Mouse (Mus musculus): ENCODE data around the gene Zfp13. TPM values are rescaled to one million over a fixed set of nuclear protein-coding genes. Genes with fewer than 3 reads are reported as not detected.

Gene Zfp13
- total and polyA plus RNA-seq, 2 experiments from 2014 or later, result 5.3 to 18.5 TPM

DNA sequence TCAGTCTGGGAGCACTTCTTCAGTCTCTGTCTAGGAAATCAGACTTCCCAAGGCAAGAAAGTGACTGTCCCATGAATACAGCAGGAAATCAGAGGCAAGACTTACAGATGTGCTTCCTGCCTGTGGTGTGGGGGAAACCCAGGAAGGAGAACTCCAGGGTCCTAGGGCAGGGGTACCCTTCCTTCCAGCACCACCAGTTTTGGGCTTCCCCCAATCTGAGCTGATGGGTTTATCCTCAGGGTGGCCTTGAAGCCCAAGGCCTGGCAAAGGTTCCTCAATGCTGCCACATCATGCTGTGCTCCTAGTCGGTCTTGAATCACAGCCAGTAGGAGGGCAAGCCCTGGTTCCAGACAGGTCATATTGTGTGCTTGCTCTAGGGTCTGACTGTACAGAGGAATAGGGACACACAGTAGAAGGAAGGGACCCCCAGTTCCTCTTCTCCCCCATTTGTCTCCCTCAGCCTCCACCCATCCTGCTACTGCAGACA lies 45.6 kb downstream of the Zfp13 start:
- Histone ChIP-seq H3K9ac (replicated peaks; ENCODE audit: low read depth, low read length) (no peak overlapping the region), H3K27me3 (ENCODE audit: control insufficient read depth, insufficient read depth, low read length) (no peaks in the 10 kb centered on the region), H3K4me1 (ENCODE audit: control insufficient read depth, insufficient read depth) (no peaks in the 10 kb centered on the region; the same call in 1 of the 2 replicates), H3K9me3 (replicated peaks; ENCODE audit: control insufficient read depth, low read length) (no peaks in the 10 kb centered on the region), H3K4me3 (ENCODE audit: low read depth, low read length) (no peak overlapping the region), H3K36me3 (replicated peaks; ENCODE audit: control insufficient read depth, insufficient read depth, low read length) (peaks cover 26% of the 10 kb centered on the region), H3K27ac (ENCODE audit: low read depth) (no peak overlapping the region), H3K4me2 (ENCODE audit: low read depth, low read length) (no peak overlapping the region)
- WGBS, result 44% methylated on average over 1 of the region's 1 CpGs
- TF ChIP-seq CTCF (IDR thresholded peaks at IDR 0.05; ENCODE audit: low read depth) (no peak), EP300 (IDR thresholded peaks at IDR 0.05; ENCODE audit: low read depth) (no peak)
- DNase-seq (ENCODE audit: low spot score) (no peak), ATAC-seq (ENCODE audit: insufficient read depth, low read depth) (no peak)

DNA sequence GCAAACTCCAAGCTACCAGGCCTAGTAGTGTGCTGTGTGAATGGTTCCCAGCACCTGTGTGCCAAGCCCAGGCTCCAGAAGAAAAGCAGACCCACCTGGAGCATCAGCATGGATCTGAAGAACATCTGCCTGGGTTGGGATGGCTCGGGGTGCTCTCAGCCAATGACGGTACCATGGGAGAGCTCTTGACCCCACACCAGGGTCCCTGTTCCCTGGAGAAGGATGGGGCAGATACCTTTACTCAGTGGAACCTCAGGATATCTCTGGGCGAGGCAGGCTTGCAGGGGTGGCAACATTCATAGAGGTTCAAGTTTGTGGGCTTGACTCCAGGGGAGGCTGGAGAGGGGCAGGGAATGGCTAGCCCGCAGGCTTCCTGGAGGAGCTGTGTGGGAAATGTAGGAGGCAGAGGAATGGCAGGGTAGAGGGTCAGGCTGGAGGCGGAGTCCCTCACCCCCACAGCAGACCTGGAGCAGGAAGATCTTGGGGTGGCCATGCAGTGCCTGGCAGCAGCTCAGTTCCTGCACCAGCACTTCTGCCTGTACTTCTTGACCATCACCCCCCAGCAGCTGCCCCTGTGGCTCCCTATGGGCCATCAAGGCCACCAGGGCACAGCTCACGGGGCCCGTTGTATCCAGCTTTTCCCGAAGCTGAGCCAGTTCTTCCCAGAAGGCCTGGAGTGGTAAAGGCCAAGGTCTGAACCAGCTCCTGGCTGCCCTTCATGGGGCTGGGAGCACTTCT lies 46.2 kb downstream of the Zfp13 start:
- H3K27me3 ChIP-seq (ENCODE audit: control insufficient read depth, insufficient read depth, low read length), result no peaks in the 10 kb centered on the region
- no peak overlapping the region for H3K27ac ChIP-seq (ENCODE audit: low read depth)
- H3K9ac ChIP-seq (replicated peaks; ENCODE audit: low read depth, low read length), result no peak overlapping the region
- no peaks in the 10 kb centered on the region for H3K9me3 ChIP-seq (replicated peaks; ENCODE audit: control insufficient read depth, low read length)
- no peaks in the 10 kb centered on the region; the same call in 1 of the 2 replicates for H3K4me1 ChIP-seq (ENCODE audit: control insufficient read depth, insufficient read depth)
- no peak for TF ChIP-seq EP300 (IDR thresholded peaks at IDR 0.05; ENCODE audit: low read depth)
- TF ChIP-seq CTCF (IDR thresholded peaks at IDR 0.05; ENCODE audit: low read depth), result no peak
- H3K4me3 ChIP-seq (ENCODE audit: low read depth, low read length), result no peak overlapping the region
- H3K36me3 ChIP-seq (replicated peaks; ENCODE audit: control insufficient read depth, insufficient read depth, low read length), result peaks cover 20% of the 10 kb centered on the region
- ATAC-seq (ENCODE audit: insufficient read depth, low read depth), result no peak
- 78% methylated on average over 7 of the region's 8 CpGs for WGBS
- no peak overlapping the region for H3K4me2 ChIP-seq (ENCODE audit: low read depth, low read length)
- DNase-seq (ENCODE audit: low spot score), result no peak

DNA sequence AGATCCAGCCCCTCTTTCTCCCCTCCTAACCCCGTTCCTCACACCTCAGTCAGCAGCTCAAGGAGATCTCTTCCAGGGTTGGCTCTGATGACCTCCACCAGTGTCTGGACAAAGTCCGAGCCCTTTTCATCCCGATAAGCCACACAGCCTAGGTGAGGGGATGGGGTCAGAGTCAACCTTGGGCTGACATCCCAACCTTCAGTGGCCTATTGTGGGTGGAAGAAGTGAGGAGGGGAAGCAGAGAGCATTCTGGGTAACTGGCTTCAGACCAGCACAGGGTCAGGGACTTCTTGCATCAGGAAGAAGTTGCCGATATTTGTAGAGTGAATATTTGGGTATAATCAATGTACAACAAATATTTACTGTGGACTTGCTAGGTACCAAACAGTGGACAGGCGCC lies 47.3 kb downstream of the Zfp13 start:
- Histone ChIP-seq H3K4me3 (ENCODE audit: low read depth, low read length) (no peak overlapping the region), H3K27ac (ENCODE audit: low read depth) (no peak overlapping the region), H3K27me3 (ENCODE audit: control insufficient read depth, insufficient read depth, low read length) (no peaks in the 10 kb centered on the region), H3K36me3 (replicated peaks; ENCODE audit: control insufficient read depth, insufficient read depth, low read length) (peaks cover 10% of the 10 kb centered on the region), H3K9ac (replicated peaks; ENCODE audit: low read depth, low read length) (no peak overlapping the region), H3K9me3 (replicated peaks; ENCODE audit: control insufficient read depth, low read length) (no peaks in the 10 kb centered on the region), H3K4me1 (ENCODE audit: control insufficient read depth, insufficient read depth) (no peaks in the 10 kb centered on the region; the same call in 1 of the 2 replicates), H3K4me2 (ENCODE audit: low read depth, low read length) (no peak overlapping the region)
- no peak for DNase-seq (ENCODE audit: low spot score)
- ATAC-seq (ENCODE audit: insufficient read depth, low read depth), result no peak
- 55% methylated on average over 5 of the region's 5 CpGs for WGBS
- TF ChIP-seq CTCF (IDR thresholded peaks at IDR 0.05; ENCODE audit: low read depth), result no peak
- no peak for TF ChIP-seq EP300 (IDR thresholded peaks at IDR 0.05; ENCODE audit: low read depth)

- H3K4me3 ChIP-seq (ENCODE audit: low read depth, low read length), result peak overlapping the region; percentile 53; the same call in 1 of the 2 replicates
Observed at GRCm38 (mm10) chr17:23551416-23551815, 47.9 kb downstream of the Zfp13 start.

DNA sequence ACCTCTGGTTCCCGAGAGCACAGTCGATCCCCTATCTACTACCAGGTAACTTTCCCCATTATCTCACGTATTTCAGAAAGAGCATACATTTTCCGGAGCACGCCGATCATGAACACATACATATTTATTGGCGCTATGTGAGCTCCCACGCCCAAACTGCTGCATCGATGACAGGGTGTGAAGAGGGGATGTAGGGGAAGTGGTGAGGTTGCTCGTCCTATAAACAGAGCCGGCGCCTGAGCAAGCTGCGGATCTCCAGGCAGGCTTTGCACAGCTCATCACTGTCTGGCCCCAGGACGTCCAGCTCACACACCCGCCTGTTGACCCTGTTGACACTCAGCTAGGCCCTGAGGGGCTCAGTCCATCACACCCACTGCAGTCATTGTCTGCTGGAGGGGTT lies 48.4 kb downstream of the Zfp13 start:
- WGBS, result 2% methylated on average over 15 of the region's 15 CpGs
- Histone ChIP-seq H3K9ac (replicated peaks; ENCODE audit: low read depth, low read length) (peak overlapping the region; percentile 42), H3K27me3 (ENCODE audit: control insufficient read depth, insufficient read depth, low read length) (no peaks in the 10 kb centered on the region), H3K36me3 (replicated peaks; ENCODE audit: control insufficient read depth, insufficient read depth, low read length) (no peaks in the 10 kb centered on the region), H3K4me2 (ENCODE audit: low read depth, low read length) (peak overlapping the region; percentile 71), H3K27ac (ENCODE audit: low read depth) (peak overlapping the region; percentile 66), H3K4me3 (ENCODE audit: low read depth, low read length) (peak overlapping the region; percentile 53), H3K9me3 (replicated peaks; ENCODE audit: control insufficient read depth, low read length) (no peaks in the 10 kb centered on the region), H3K4me1 (ENCODE audit: control insufficient read depth, insufficient read depth) (no peaks in the 10 kb centered on the region; the same call in 1 of the 2 replicates)
- ATAC-seq (ENCODE audit: insufficient read depth, low read depth), result no peak
- TF ChIP-seq CTCF (IDR thresholded peaks at IDR 0.05; ENCODE audit: low read depth), result no peak
- TF ChIP-seq EP300 (IDR thresholded peaks at IDR 0.05; ENCODE audit: low read depth), result no peak
- no peak for DNase-seq (ENCODE audit: low spot score)

More at GRCm38 (mm10) chr17:23551416-23551815, 47.9 kb downstream of the Zfp13 start:
- H3K36me3 ChIP-seq (replicated peaks; ENCODE audit: control insufficient read depth, insufficient read depth, low read length), result peaks cover 4% of the 10 kb centered on the region; the same call in 1 of the 2 replicates
- no peaks in the 10 kb centered on the region for H3K9me3 ChIP-seq (replicated peaks; ENCODE audit: control insufficient read depth, low read length)
- TF ChIP-seq EP300 (IDR thresholded peaks at IDR 0.05; ENCODE audit: low read depth), result no peak
- no peak for TF ChIP-seq CTCF (IDR thresholded peaks at IDR 0.05; ENCODE audit: low read depth)
- H3K4me2 ChIP-seq (ENCODE audit: low read depth, low read length), result peak overlapping the region; percentile 71
- H3K4me1 ChIP-seq (ENCODE audit: control insufficient read depth, insufficient read depth), result no peaks in the 10 kb centered on the region; the same call in 1 of the 2 replicates
- DNase-seq (ENCODE audit: low spot score) (no peak), ATAC-seq (ENCODE audit: insufficient read depth, low read depth) (no peak)
- H3K27me3 ChIP-seq (ENCODE audit: control insufficient read depth, insufficient read depth, low read length), result no peaks in the 10 kb centered on the region
- H3K9ac ChIP-seq (replicated peaks; ENCODE audit: low read depth, low read length), result no peak overlapping the region
- H3K27ac ChIP-seq (ENCODE audit: low read depth), result no peak overlapping the region
